Mouse (Mus musculus) CH12.LX (cell line): ENCODE data around the gene Hypk.
A peak's percentile ranks its signal among the peaks of the same experiment; 100 is the strongest.

Source experiments
- CHD2 ChIP-seq: IDR thresholded peaks from 2 replicates; pipeline ENCODE4 v1.6.1; 2011; ENCODE audit warnings: low read length, improper control_type of control experiment
- CTCF ChIP-seq, 2 experiments: IDR thresholded peaks in 1 of 2; conservative IDR thresholded peaks in 1 of 2; 2 replicates each; pipeline ENCODE4 v1.5.1; 2011 to 2012; ENCODE audit warnings: low read depth in 2 of 2, low read length in 2 of 2, improper control_type of control experiment in 1 of 2, inconsistent platforms in 1 of 2, mild to moderate bottlenecking in 1 of 2, moderate library complexity in 1 of 2
- E2F4 ChIP-seq: IDR thresholded peaks from 2 replicates; pipeline ENCODE4 v1.6.1; 2011; ENCODE audit warnings: low read depth, low read length, improper control_type of control experiment; ENCODE audit not compliant: insufficient replicate concordance
- EP300 ChIP-seq: IDR thresholded peaks from 2 replicates; pipeline ENCODE4 v1.6.1; 2011; ENCODE audit warnings: low read length, improper control_type of control experiment
- ETS1 ChIP-seq: conservative IDR thresholded peaks from 2 replicates; pipeline ENCODE4 v1.6.1; 2012; ENCODE audit warnings: low read depth, mild to moderate bottlenecking, inconsistent platforms, low read length, improper control_type of control experiment, moderate library complexity
- MYC ChIP-seq: IDR thresholded peaks from 2 replicates; pipeline ENCODE4 v1.6.1; 2011; ENCODE audit warnings: low read depth, mild to moderate bottlenecking, improper control_type of control experiment, low read length
- NRF1 ChIP-seq: IDR thresholded peaks from 2 replicates; pipeline ENCODE4 v1.6.1; 2014; ENCODE audit warnings: low read depth, mild to moderate bottlenecking, inconsistent platforms, low read length, improper control_type of control experiment, moderate library complexity
- POLR2A ChIP-seq: IDR thresholded peaks from 2 replicates; pipeline ENCODE4 v1.6.1; 2011; ENCODE audit warnings: low read depth, mild to moderate bottlenecking, improper control_type of control experiment, low read length
- POLR2AphosphoS2 ChIP-seq: IDR thresholded peaks from 2 replicates; pipeline ENCODE4 v1.6.1; 2011; ENCODE audit warnings: low read depth, low read length, improper control_type of control experiment
- SIN3A ChIP-seq: IDR thresholded peaks from 2 replicates; pipeline ENCODE4 v1.6.1; 2012; ENCODE audit warnings: low read length, improper control_type of control experiment, inconsistent platforms

DNA sequence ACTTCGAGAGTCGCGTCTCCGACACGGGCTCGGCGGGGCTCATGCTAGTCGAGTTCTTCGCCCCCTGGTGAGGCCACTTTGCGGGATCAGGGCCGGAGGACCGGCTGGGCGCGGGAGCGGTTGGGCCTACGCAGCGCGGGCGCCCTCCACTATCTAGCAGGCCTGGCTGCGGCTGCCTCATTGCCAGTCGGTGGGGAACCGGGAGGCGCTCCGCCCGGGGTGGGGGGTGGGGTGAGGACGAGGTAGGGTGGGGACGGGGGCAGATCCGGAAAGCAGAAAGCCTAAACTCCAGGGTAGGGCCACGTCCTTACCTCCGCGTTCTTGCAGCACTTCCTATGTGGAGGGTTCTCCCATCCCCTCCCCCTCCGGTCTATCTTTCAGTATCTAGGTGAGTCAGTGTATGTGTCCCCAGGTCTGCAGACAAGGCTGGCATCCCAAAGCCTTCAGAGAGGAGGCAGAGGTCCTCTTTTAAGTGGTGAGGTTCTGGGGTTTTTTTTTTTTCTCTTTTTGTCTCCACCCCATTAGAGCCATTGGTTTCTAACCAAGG is 38.9 kb upstream of the Hypk start:
- TF ChIP-seq MYC (0 out of 2 replicates have a peak, but pooled peaks have one; percentile 45), EP300 (0 out of 2 replicates have a peak, but pooled peaks have one; percentile 18), ETS1 (0 out of 2 replicates have a peak, but pooled peaks have one; percentile 17), NRF1 (no peak), POLR2AphosphoS2 (no peak), CTCF (conservative IDR thresholded peaks at IDR 0.05 in 1 of 2, IDR thresholded peaks at IDR 0.05 in 1 of 2; ENCODE audit: low read depth in 2 of 2, low read length in 2 of 2) (no peak), SIN3A (peak; percentile 84), POLR2A (no peak), CHD2 (peak; percentile 73), E2F4 (no peak)
